Mouse (Mus musculus) heart, embryonic 11.5 days (tissue): Measurements from ENCODE around the gene Ptprn2. TPM values are rescaled to one million over a fixed set of nuclear protein-coding genes. Genes with fewer than 3 reads are reported as not detected.

ENCODE experiments used
- ATAC-seq: fragments of 200-750 bp; cut with Nextera tagmentation; replicated peaks from 2 replicates; pipeline ENCODE4 v1.8.0; 2017; ENCODE audit warnings: moderate library complexity; ENCODE audit not compliant: insufficient number of reproducible peaks, low FRiP score, low TSS enrichment
- H3K27ac ChIP-seq: fragments of 300-500 bp; sonication (generic); 2 replicates; pipeline ENCODE4 v1.5.1; 2014; ENCODE audit warnings: mild to moderate bottlenecking, low read depth, low read length
- H3K27me3 ChIP-seq: fragments of 300-500 bp; sonication (generic); 2 replicates; pipeline ENCODE4 v1.6.1; 2014; ENCODE audit warnings: mild to moderate bottlenecking, low read length, mixed read lengths; ENCODE audit not compliant: control insufficient read depth, insufficient read depth
- H3K36me3 ChIP-seq: fragments of 300-500 bp; sonication (generic); 2 replicates; pipeline ENCODE4 v1.6.1; 2014; ENCODE audit warnings: mild to moderate bottlenecking, low read length, moderate library complexity, mixed read lengths; ENCODE audit not compliant: control insufficient read depth, insufficient read depth
- H3K4me1 ChIP-seq: fragments of 300-500 bp; sonication (generic); 2 replicates; pipeline ENCODE4 v1.6.1; 2014; ENCODE audit warnings: low read length; ENCODE audit not compliant: control insufficient read depth, insufficient read depth
- H3K4me2 ChIP-seq: fragments of 300-500 bp; sonication (generic); 2 replicates; pipeline ENCODE4 v1.6.1; 2014; ENCODE audit warnings: mild to moderate bottlenecking, moderate library complexity
- H3K4me3 ChIP-seq: fragments of 300-500 bp; sonication (generic); 2 replicates; pipeline ENCODE4 v1.5.1; 2014; ENCODE audit warnings: low read depth, low read length
- H3K9ac ChIP-seq: fragments of 300-500 bp; sonication (generic); 2 replicates; pipeline ENCODE4 v1.6.1; 2014; ENCODE audit warnings: mild to moderate bottlenecking, low read depth, low read length, moderate library complexity
- H3K9me3 ChIP-seq: fragments of 300-500 bp; sonication (generic); replicated peaks from 2 replicates; pipeline ENCODE4 v1.6.1; 2016; ENCODE audit warnings: low read length; ENCODE audit not compliant: control insufficient read depth
- WGBS: fragments of 180-500 bp; shearing (Covaris S2); extraction: QIAGEN DNeasy Blood & Tissue Kit; methylation state at CpG from one replicate; pipeline ENCODE4 v1.1.7; 2014; ENCODE audit not compliant: insufficient replicate concordance; 5-methylcytosine and 5-hydroxymethylcytosine counted together
- polyA plus RNA-seq: library from polyadenylated mRNA; unstranded; fragments of >200 nt; fragmentation: Nextera tagmentation; extraction: Ambion mirVana; gene quantifications from 2 replicates; pipeline ENCODE4 v1.2.1, GENCODE M21; 2014

Gene Ptprn2
- polyA plus RNA-seq, 1 experiment from 2014 or later, result not detected

DNA sequence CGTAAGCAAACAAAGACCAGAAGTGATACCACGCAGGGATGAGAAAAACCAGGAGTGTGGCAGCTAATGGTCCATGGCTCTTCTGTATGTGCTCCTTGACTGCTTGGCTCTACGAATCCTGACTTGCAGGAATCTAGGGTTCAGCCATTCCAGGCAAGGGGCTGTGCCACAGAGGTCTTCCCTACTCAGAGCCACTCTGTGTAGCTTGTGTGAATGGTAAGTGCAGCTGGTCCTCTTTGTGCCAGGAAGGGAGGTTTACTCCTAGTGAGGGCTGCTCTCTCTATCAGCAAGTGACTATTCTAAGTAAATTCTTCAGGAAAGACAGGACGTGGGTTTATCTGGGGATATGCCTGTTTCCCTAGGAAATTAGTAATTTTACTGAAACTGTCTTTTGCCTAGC, 286.0 kb downstream of the Ptprn2 start:
- no peak overlapping the region for H3K4me2 ChIP-seq
- WGBS, result 58% methylated on average over 4 of the region's 4 CpGs
- H3K4me1 ChIP-seq, result peaks cover 5% of the 10 kb centered on the region; the same call in 1 of the 2 replicates
- H3K9ac ChIP-seq, result no peak overlapping the region
- no peak for ATAC-seq
- H3K27me3 ChIP-seq, result no peaks in the 10 kb centered on the region
- H3K36me3 ChIP-seq, result no peaks in the 10 kb centered on the region
- H3K27ac ChIP-seq, result no peak overlapping the region
- H3K9me3 ChIP-seq, result no peaks in the 10 kb centered on the region
- no peak overlapping the region for H3K4me3 ChIP-seq

DNA sequence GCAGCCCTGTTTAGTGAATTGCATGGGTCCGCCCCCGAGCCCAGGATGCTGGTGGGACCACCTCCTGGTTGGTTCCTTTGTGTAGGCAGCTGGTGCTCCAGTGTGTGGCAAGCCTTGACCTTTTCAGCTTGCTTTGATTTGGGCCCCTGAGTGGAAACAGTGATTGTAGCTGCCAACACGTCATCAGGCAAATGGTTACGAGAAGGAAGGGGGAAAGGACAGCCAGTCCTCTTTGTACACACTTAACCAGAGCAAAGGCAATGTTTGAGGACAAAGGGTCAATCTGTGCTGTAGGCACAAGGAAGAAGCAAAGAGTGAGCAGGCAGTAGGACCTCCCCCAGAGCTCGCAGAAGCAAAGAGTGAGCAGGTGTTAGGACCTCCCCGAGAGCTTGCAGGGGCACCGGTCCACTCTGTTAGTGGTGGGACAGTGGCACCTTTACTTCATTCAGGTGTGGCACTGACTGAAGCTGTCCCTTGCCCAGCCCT, 286.6 kb downstream of the Ptprn2 start:
- no peak overlapping the region for H3K4me2 ChIP-seq
- WGBS, result 41% methylated on average over 7 of the region's 7 CpGs
- no peaks in the 10 kb centered on the region for H3K9me3 ChIP-seq
- 0 out of 2 replicates have a peak, but pooled peaks have one; percentile 31 for ATAC-seq
- no peak overlapping the region for H3K9ac ChIP-seq
- H3K4me3 ChIP-seq, result no peak overlapping the region
- no peak overlapping the region for H3K27ac ChIP-seq
- no peaks in the 10 kb centered on the region; the same call in 1 of the 2 replicates for H3K27me3 ChIP-seq
- peaks cover 5% of the 10 kb centered on the region; the same call in 1 of the 2 replicates for H3K4me1 ChIP-seq
- H3K36me3 ChIP-seq, result no peaks in the 10 kb centered on the region

DNA sequence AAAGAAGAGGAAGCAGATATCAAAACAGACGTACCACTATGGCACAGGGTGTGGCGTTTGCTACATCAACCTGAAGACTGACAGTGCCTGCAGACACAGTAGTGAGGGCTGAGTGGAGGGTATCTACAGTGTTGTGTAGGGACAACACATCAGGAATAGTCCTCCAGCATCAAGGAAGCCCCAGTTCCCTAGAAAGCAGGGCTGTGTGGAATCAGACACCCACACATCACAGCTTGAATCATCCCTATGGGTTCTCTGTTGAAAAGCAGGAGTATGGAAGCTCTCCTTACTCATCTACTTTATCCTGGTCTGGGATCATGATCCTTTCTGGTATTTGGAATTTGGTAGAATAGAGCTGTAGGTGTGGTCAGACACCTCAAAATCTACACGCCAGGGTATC, 287.8 kb downstream of the Ptprn2 start:
- no peaks in the 10 kb centered on the region for H3K36me3 ChIP-seq
- H3K4me1 ChIP-seq, result peaks cover 5% of the 10 kb centered on the region; the same call in 1 of the 2 replicates
- H3K9me3 ChIP-seq, result no peaks in the 10 kb centered on the region
- H3K9ac ChIP-seq, result no peak overlapping the region
- no peak overlapping the region for H3K4me3 ChIP-seq
- no peak for ATAC-seq
- H3K4me2 ChIP-seq, result no peak overlapping the region
- H3K27me3 ChIP-seq, result no peaks in the 10 kb centered on the region; the same call in 1 of the 2 replicates
- 78% methylated on average over 3 of the region's 3 CpGs for WGBS
- H3K27ac ChIP-seq, result no peak overlapping the region

DNA sequence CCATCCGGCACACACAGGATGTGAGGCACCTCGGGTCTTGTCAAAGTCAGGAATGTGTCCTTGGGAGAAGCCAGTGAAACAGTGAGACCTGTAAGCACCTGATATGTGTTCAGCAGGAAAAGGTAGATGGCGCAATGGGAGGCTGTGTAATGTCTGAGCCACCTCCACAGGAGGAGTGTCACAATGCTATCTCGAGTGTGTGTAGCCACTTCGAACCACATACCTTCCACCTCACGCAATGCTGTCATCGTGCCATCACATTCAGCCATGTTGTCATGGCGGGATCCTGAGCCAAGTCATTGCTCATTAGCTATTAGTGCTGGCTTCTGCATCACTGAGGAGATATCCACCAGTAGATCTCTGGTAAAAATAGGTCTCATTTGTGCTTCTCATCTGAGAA, 290.9 kb downstream of the Ptprn2 start:
- no peak overlapping the region for H3K9ac ChIP-seq
- H3K36me3 ChIP-seq, result no peaks in the 10 kb centered on the region
- H3K27me3 ChIP-seq, result no peaks in the 10 kb centered on the region; the same call in 1 of the 2 replicates
- H3K9me3 ChIP-seq, result no peaks in the 10 kb centered on the region
- H3K4me1 ChIP-seq, result peaks cover 5% of the 10 kb centered on the region; the same call in 1 of the 2 replicates
- ATAC-seq, result no peak
- 63% methylated on average over 8 of the region's 8 CpGs for WGBS
- no peak overlapping the region for H3K4me2 ChIP-seq
- no peak overlapping the region for H3K27ac ChIP-seq
- no peak overlapping the region for H3K4me3 ChIP-seq

DNA sequence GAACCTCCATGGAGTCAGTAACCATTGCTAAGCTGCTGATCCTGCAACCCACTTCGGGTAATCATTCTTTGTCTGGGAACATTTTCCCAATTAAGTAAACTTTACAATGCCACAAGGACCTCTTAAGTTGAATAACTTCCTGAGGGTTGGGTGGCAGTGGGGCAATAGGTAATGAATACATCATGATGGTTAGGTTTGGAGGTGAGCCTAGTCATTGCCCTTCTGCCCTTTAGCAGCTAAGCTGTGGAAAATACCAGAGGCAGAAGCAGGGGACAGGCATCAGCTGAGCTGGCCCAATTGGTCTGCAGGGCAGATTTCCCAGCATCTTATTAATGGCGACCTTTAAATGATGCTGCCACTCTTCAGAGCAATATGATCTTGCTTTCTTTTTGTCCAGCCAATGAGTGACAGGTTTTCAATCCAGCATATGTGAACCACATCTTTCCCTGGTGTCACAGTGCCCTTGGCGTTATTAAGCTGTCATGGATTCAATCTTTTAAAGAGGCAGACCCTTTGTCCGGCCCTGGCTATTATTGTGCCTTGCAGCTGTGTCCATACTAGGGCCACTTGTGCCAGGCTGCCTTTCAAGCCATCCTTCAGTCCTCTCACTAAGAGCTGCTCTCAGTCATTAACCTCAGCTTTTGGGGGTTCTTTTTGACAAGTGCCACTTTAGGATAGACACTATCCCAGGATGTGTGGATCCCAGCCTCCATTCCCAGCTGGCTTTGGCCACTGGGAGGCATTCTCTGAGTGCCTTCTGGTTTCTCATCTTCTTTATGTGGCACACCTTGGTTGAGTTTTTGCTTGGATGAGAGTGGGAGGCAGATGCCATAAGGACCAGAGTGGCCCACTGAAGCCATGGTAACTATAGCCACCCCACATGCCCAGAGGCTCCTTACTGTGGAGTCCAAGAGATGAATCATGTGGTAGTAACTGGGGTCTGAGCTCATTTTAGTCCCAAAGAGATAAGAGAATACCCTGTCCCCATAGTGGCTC, 292.9 kb downstream of the Ptprn2 start:
- Histone ChIP-seq H3K27me3 (no peaks in the 10 kb centered on the region; the same call in 1 of the 2 replicates), H3K9ac (no peak overlapping the region), H3K27ac (no peak overlapping the region), H3K9me3 (no peaks in the 10 kb centered on the region), H3K4me1 (no peaks in the 10 kb centered on the region), H3K36me3 (no peaks in the 10 kb centered on the region), H3K4me3 (no peak overlapping the region), H3K4me2 (no peak overlapping the region)
- no peak for ATAC-seq
- WGBS, result 68% methylated on average over 4 of the region's 4 CpGs

DNA sequence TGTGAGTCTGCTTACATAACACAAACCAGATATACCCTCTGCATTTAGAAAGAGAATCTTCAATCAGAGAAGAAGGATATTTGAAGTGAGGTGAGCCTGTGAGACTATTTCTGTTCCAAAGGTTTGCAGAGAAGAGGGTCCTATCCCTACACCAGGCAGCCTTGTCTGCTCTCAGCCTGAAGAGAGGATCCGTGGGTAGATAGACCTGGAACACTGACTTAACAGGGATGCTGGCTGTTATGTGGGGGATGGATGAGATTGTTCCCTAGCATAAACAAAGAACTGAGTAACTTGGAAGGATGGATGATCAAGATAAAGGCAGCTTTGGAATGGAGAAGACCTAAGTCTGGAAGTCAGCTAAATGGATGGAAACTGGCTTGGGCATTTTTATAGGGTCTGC, 294.9 kb downstream of the Ptprn2 start:
- ATAC-seq, result no peak
- Histone ChIP-seq H3K4me1 (no peaks in the 10 kb centered on the region), H3K27me3 (no peaks in the 10 kb centered on the region; the same call in 1 of the 2 replicates), H3K27ac (no peak overlapping the region), H3K9ac (no peak overlapping the region), H3K9me3 (no peaks in the 10 kb centered on the region), H3K4me3 (no peak overlapping the region), H3K36me3 (no peaks in the 10 kb centered on the region), H3K4me2 (no peak overlapping the region)
- WGBS, result 69% methylated on average over 1 of the region's 1 CpGs

DNA sequence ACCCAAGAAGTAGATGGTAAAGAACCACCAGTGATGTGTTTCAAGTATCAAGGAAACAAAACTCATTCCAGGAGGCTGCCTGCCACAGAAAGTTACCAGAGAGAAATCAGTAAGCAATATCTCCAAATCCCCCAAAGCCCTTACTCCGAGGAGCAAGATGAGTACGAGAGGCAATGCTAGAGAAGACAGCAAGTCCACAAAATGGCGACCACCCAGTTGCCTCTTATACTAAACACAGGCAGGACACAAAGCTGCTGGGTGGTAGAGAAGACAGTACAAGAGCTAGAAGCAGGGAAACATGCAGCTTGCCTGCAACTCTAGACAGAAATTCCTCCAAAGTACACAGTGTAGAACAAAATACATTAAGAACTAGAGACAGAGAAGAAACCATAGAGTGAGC, 300.2 kb downstream of the Ptprn2 start:
- Histone ChIP-seq H3K4me3 (no peak overlapping the region), H3K9me3 (no peaks in the 10 kb centered on the region), H3K27ac (no peak overlapping the region), H3K9ac (no peak overlapping the region), H3K4me2 (no peak overlapping the region), H3K4me1 (no peaks in the 10 kb centered on the region), H3K36me3 (no peaks in the 10 kb centered on the region), H3K27me3 (no peaks in the 10 kb centered on the region)
- 78% methylated on average over 3 of the region's 3 CpGs for WGBS
- no peak for ATAC-seq

DNA sequence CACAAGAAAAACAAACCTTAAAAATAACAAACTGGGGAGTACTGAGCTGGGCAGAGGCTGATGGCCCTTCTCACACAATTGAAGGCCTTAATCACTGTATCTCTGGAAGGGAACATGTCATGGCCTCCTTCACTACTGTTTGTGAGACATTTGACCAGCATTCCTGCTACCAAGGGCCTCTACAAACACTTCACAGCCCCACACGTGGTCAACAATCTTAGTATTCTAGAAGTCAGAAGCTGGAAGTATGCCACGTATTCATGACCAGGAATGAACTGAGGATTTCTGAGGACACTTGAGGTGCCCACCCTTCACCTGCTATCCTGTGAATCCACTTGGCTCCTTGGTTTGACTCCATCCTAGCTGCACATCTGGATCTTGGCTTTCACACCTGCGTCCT, 302.8 kb downstream of the Ptprn2 start:
- Histone ChIP-seq H3K4me3 (no peak overlapping the region), H3K9ac (no peak overlapping the region), H3K27me3 (no peaks in the 10 kb centered on the region), H3K9me3 (no peaks in the 10 kb centered on the region), H3K4me1 (no peaks in the 10 kb centered on the region), H3K27ac (no peak overlapping the region), H3K4me2 (no peak overlapping the region), H3K36me3 (no peaks in the 10 kb centered on the region)
- 68% methylated on average over 3 of the region's 3 CpGs for WGBS
- ATAC-seq, result no peak
